In genomic region chr12:9569971-9570370, GRCm38 (mm10) we compare ENCODE assay signal across 8 mouse cellular contexts. TPM values are rescaled to one million over a fixed set of nuclear protein-coding genes. Genes with fewer than 3 reads are reported as not detected.
DNase-seq lines count a peak whose midpoint lies in the region; ATAC-seq and TF ChIP-seq lines count a peak whose summit lies in the region.

Gene Osr1 (plus strand): TSS chr12:9570116.

- H3K27me3 ChIP-seq in midbrain, embryonic 15.5 days (replicated peaks), result peaks cover 63% of the 10 kb centered on the region

- H3K9me3 ChIP-seq in midbrain, embryonic 15.5 days, result no peaks in the 10 kb centered on the region

- no peak within 1 kb of the TSS for H3K9ac ChIP-seq in midbrain, embryonic 15.5 days

- peaks cover 17% of the 10 kb centered on the region for H3K4me1 ChIP-seq in midbrain, embryonic 15.5 days

- under 1% methylated on average over 15 of the region's 15 CpGs for WGBS in midbrain, embryonic 15.5 days

- peak within 1 kb of the TSS; percentile 70 for H3K4me3 ChIP-seq in gastrocnemius, adult 2 months
- peak within 1 kb of the TSS; percentile 33 for H3K4me3 ChIP-seq in midbrain, embryonic 15.5 days

- TF ChIP-seq CTCF in gastrocnemius, adult 2 months (IDR thresholded peaks at IDR 0.05), result peak; percentile 81

- H3K27ac ChIP-seq in gastrocnemius, adult 2 months, result peak within 1 kb of the TSS; percentile 62
- H3K27ac ChIP-seq in midbrain, embryonic 15.5 days, result no peak within 1 kb of the TSS

- ATAC-seq in midbrain, embryonic 15.5 days (replicated peaks), result no peak; the same call in 1 of the 2 replicates

- peak; percentile 64 for DNase-seq in ovary, postnatal 14 days (ENCODE audit: low spot score)
- no peak for DNase-seq in ovary, adult 18-20 months (ENCODE audit: low spot score)
- peak; percentile 83 to 85 for DNase-seq in cerebellum, postnatal 10 days
- DNase-seq in gastrocnemius, adult 2 months, result peak; percentile 74
- DNase-seq in induced T-regulatory cell, adult 2 months (ENCODE audit: low read depth), result peak; percentile 51
- DNase-seq in liver, result peak; percentile 52
- peak; percentile 15 to 23 for DNase-seq in thymus, postnatal 36 days

- intact Hi-C loops in gastrocnemius, adult 2 months (cut with DNase I), result loop anchor here (1.0 to 5.0 kb wide), 5 partner anchors 518 to 1017 kb away; no protein-coding TSS in a partner anchor

- no peaks in the 10 kb centered on the region for H3K36me3 ChIP-seq in midbrain, embryonic 15.5 days (replicated peaks)

- H3K4me2 ChIP-seq in midbrain, embryonic 15.5 days, result peak within 1 kb of the TSS; percentile 50

RNA-seq across cellular contexts. Expression of gene Osr1, which starts in this region (rescaled TPM):
- 1 to 10 TPM; 2.7 to 4.2 TPM for total RNA-seq in gastrocnemius, adult 2 months (2021)
- polyA plus RNA-seq in midbrain, embryonic 15.5 days (2015; fragmentation: Nextera tagmentation; extraction: Ambion mirVana), result 10.5 and 16.3 TPM in 2 replicates
